Mouse (Mus musculus) kidney, embryonic 14.5 days (tissue): ENCODE measurements around the gene Gm28230. TPM values are rescaled to one million over a fixed set of nuclear protein-coding genes. Genes with fewer than 3 reads are reported as not detected.

ENCODE experiments used
- ATAC-seq: fragments of 200-750 bp; cut with Nextera tagmentation; 2 replicates; pipeline ENCODE4 v1.8.0; 2017; ENCODE audit warnings: moderate number of reproducible peaks, mild to moderate bottlenecking, moderate TSS enrichment, moderate library complexity; ENCODE audit not compliant: low FRiP score, low TSS enrichment
- H3K27ac ChIP-seq: fragments of 300-500 bp; sonication (generic); 2 replicates; pipeline ENCODE4 v1.5.1; 2014; ENCODE audit warnings: low read depth, mild to moderate bottlenecking, low read length, moderate library complexity, mixed read lengths
- H3K27me3 ChIP-seq: fragments of 300-500 bp; sonication (generic); 2 replicates; pipeline ENCODE4 v1.6.1; 2014; ENCODE audit warnings: mild to moderate bottlenecking, low read length; ENCODE audit not compliant: control insufficient read depth, insufficient read depth
- H3K36me3 ChIP-seq: fragments of 300-500 bp; sonication (generic); 2 replicates; pipeline ENCODE4 v1.6.1; 2014; ENCODE audit warnings: low read length, mixed read lengths; ENCODE audit not compliant: control insufficient read depth, insufficient read depth
- H3K4me1 ChIP-seq: fragments of 300-500 bp; sonication (generic); 2 replicates; pipeline ENCODE4 v1.6.1; 2014; ENCODE audit warnings: low read length, mixed read lengths; ENCODE audit not compliant: control insufficient read depth, insufficient read depth
- H3K4me2 ChIP-seq: fragments of 300-500 bp; sonication (generic); replicated peaks from 2 replicates; pipeline ENCODE4 v1.6.1; 2014; ENCODE audit warnings: low read depth, mild to moderate bottlenecking, low read length
- H3K4me3 ChIP-seq: fragments of 300-500 bp; sonication (generic); 2 replicates; pipeline ENCODE4 v1.5.1; 2014; ENCODE audit warnings: mild to moderate bottlenecking, low read length
- H3K9ac ChIP-seq: fragments of 300-500 bp; sonication (generic); 2 replicates; pipeline ENCODE4 v1.6.1; 2014; ENCODE audit warnings: low read depth, mild to moderate bottlenecking, low read length, moderate library complexity
- H3K9me3 ChIP-seq: fragments of 300-500 bp; sonication (generic); 2 replicates; pipeline ENCODE4 v1.6.1; 2016; ENCODE audit warnings: low read length; ENCODE audit not compliant: control insufficient read depth
- WGBS: fragments of 180-500 bp; shearing (Covaris S2); extraction: QIAGEN DNeasy Blood & Tissue Kit; methylation state at CpG from one replicate; pipeline ENCODE4 v1.1.7; 2014; 5-methylcytosine and 5-hydroxymethylcytosine counted together
- polyA plus RNA-seq: library from polyadenylated mRNA; unstranded; fragments of >200 nt; fragmentation: Nextera tagmentation; extraction: Ambion mirVana; gene quantifications from 2 replicates; pipeline ENCODE4 v1.2.1, GENCODE M21; 2014

Gene Gm28230
- polyA plus RNA-seq, 1 experiment from 2014 or later = 2.3 TPM

DNA sequence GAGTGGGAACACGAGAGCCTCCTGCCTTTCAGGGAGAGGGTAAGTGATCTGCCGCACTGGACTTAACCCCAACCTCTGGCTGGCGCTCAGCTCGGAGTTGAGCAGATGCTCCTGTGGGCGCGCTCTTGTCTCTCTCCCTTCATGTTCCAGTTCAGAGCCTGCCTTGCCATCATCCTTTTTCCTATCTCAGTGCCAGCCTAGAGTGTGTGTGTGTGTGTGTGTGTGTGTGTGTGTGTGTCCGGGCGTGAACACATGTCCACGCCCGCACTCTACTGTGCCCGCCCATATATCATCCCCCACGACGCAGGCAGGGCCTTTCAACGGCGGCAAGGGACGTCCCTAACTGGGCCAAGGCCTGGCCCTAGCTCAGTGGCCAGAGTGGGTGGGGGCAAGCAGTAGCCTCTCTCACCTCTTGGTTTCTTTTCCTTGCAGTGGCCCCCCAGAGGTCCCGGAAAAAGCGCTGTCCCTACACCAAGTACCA lies 43.0 kb upstream of the Gm28230 start:
- peak overlapping the region; percentile 97 for H3K27ac ChIP-seq

GRCm38 (mm10) chr2:74684106-74684505 lies 42.4 kb upstream of the Gm28230 start:
- peak overlapping the region; percentile 85 for H3K4me3 ChIP-seq
- WGBS = 3% methylated on average over 12 of the region's 12 CpGs
- H3K4me2 ChIP-seq = peak overlapping the region; percentile 85
- ATAC-seq = no peak
- H3K4me1 ChIP-seq = peaks cover under 1% of the 10 kb centered on the region; the same call in 1 of the 2 replicates
- H3K27me3 ChIP-seq = peaks cover 22% of the 10 kb centered on the region; the same call in 1 of the 2 replicates
- no peaks in the 10 kb centered on the region for H3K9me3 ChIP-seq
- H3K27ac ChIP-seq = peak overlapping the region; percentile 97
- H3K36me3 ChIP-seq = peaks cover 2% of the 10 kb centered on the region; the same call in 1 of the 2 replicates
- peak overlapping the region; percentile 99 for H3K9ac ChIP-seq

More for the DNA sequence above, 43.0 kb upstream of the Gm28230 start:
- Histone ChIP-seq H3K4me3 (peak overlapping the region; percentile 85), H3K27me3 (peaks cover 22% of the 10 kb centered on the region; the same call in 1 of the 2 replicates), H3K9me3 (no peaks in the 10 kb centered on the region), H3K36me3 (peaks cover 2% of the 10 kb centered on the region; the same call in 1 of the 2 replicates), H3K9ac (peak overlapping the region; percentile 99), H3K4me2 (peak overlapping the region; percentile 85), H3K4me1 (peaks cover 3% of the 10 kb centered on the region)
- ATAC-seq = peak; percentile 47
- under 1% methylated on average over 18 of the region's 18 CpGs for WGBS

DNA sequence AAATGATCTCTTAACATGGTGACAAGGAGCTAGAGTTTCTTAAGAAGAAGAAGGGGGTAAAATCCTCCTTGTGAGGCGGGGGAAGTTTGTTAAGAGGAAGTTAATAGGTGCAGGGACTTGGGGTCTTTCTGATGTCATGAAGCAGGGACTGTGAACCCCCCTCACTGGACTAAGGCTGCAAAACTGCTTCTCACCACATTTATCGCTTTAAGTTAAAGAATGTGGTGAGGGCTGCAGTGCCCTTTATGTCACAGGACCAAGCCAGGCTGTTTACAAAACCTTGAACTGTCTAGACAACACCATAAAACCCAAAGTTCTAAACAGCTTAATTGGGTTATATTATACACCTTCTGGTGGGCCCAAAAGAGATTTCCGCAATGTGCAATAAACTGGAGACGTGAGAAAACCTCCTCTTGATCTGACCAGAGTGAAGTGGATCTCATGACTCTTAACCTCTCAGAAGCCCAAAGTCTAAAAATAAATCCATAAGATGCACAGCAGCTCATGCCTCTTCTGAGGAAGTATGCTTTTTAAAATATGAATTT lies 41.4 kb upstream of the Gm28230 start:
- peak overlapping the region; percentile 85 for H3K4me3 ChIP-seq
- H3K4me1 ChIP-seq = no peaks in the 10 kb centered on the region
- peak overlapping the region; percentile 85 for H3K4me2 ChIP-seq
- ATAC-seq = no peak
- H3K27me3 ChIP-seq = peaks cover 20% of the 10 kb centered on the region; the same call in 1 of the 2 replicates
- peak overlapping the region; percentile 97; the same call in 1 of the 2 replicates for H3K27ac ChIP-seq
- peak overlapping the region; percentile 99 for H3K9ac ChIP-seq
- WGBS = 7% methylated on average over 4 of the region's 4 CpGs
- H3K36me3 ChIP-seq = peaks cover 2% of the 10 kb centered on the region; the same call in 1 of the 2 replicates
- no peaks in the 10 kb centered on the region for H3K9me3 ChIP-seq

- Histone ChIP-seq H3K27me3 (peaks cover 14% of the 10 kb centered on the region; the same call in 1 of the 2 replicates), H3K36me3 (peaks cover 2% of the 10 kb centered on the region; the same call in 1 of the 2 replicates), H3K4me1 (no peaks in the 10 kb centered on the region), H3K27ac (peak overlapping the region; percentile 94), H3K4me3 (peak overlapping the region; percentile 85), H3K4me2 (peak overlapping the region; percentile 85), H3K9me3 (no peaks in the 10 kb centered on the region), H3K9ac (peak overlapping the region; percentile 92)
- WGBS = 2% methylated on average over 17 of the region's 17 CpGs
- no peak for ATAC-seq
These were observed 40.1 kb upstream of the Gm28230 start for GRCm38 (mm10) chr2:74686301-74686987.

GRCm38 (mm10) chr2:74686988-74687697 lies 39.4 kb upstream of the Gm28230 start:
- Histone ChIP-seq H3K4me2 (peak overlapping the region; percentile 85), H3K9me3 (no peaks in the 10 kb centered on the region), H3K4me3 (peak overlapping the region; percentile 85), H3K9ac (peak overlapping the region; percentile 92), H3K27ac (peak overlapping the region; percentile 94), H3K27me3 (peaks cover 10% of the 10 kb centered on the region; the same call in 1 of the 2 replicates), H3K4me1 (0 out of 2 replicates have a peak, but pooled peaks cover 3% of the 10 kb centered on the region), H3K36me3 (peaks cover 2% of the 10 kb centered on the region; the same call in 1 of the 2 replicates)
- ATAC-seq = no peak
- under 1% methylated on average over 27 of the region's 27 CpGs for WGBS

- H3K36me3 ChIP-seq = peaks cover 2% of the 10 kb centered on the region; the same call in 1 of the 2 replicates
- peak overlapping the region; percentile 92 for H3K9ac ChIP-seq
- peaks cover 11% of the 10 kb centered on the region; the same call in 1 of the 2 replicates for H3K27me3 ChIP-seq
- peak overlapping the region; percentile 85 for H3K4me2 ChIP-seq
- H3K4me3 ChIP-seq = peak overlapping the region; percentile 85
- H3K9me3 ChIP-seq = no peaks in the 10 kb centered on the region
- ATAC-seq = no peak
- WGBS = 2% methylated on average over 31 of the region's 31 CpGs
- peak overlapping the region; percentile 94 for H3K27ac ChIP-seq
- H3K4me1 ChIP-seq = 0 out of 2 replicates have a peak, but pooled peaks cover 5% of the 10 kb centered on the region
These were observed 38.6 kb upstream of the Gm28230 start for GRCm38 (mm10) chr2:74687698-74688555.

DNA sequence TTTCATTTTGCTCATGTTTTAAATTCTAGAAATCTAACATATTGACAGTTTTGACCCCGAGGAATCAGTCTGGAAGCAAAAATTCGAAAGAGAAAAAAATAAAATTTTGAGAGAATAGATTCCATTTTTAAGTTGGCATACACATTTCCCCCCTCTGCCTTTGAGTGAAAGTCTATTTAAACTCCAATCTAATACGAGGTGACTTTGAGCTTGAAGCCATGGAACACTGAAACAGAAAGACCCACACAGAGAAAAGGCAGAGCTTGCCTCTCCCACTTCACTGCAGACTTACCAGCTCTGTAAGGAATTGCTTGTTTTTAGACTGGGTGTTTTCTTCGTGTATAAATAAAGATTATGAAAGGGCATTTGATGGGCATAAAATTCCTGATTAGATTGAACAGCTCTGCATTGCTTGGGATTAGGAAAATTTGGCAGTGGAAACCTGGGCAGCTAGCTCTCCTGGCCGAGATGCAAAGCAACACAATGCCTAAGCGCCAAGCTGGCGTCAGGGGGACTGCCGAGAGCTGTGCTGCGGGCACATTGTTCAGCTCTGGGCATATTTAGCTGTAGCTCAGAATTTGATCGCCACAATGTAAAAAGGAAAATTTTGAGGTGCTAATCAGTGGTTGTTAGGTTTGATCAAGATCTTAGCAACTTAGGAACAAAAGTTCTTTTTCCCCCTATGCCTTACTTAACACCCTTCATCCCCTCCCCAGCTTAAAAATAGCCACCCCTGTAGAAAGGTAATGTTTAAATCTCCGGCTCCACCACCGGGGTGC lies 37.5 kb upstream of the Gm28230 start:
- ATAC-seq = no peak
- Histone ChIP-seq H3K36me3 (peaks cover 1% of the 10 kb centered on the region; the same call in 1 of the 2 replicates), H3K9ac (peak overlapping the region; percentile 92), H3K9me3 (no peaks in the 10 kb centered on the region), H3K4me3 (peak overlapping the region; percentile 85), H3K4me2 (peak overlapping the region; percentile 85), H3K27ac (peak overlapping the region; percentile 94), H3K4me1 (0 out of 2 replicates have a peak, but pooled peaks cover 5% of the 10 kb centered on the region), H3K27me3 (peaks cover 7% of the 10 kb centered on the region; the same call in 1 of the 2 replicates)
- 4% methylated on average over 12 of the region's 12 CpGs for WGBS
